Mouse (Mus musculus): ENCODE results near the gene Fn3k.

DNA sequence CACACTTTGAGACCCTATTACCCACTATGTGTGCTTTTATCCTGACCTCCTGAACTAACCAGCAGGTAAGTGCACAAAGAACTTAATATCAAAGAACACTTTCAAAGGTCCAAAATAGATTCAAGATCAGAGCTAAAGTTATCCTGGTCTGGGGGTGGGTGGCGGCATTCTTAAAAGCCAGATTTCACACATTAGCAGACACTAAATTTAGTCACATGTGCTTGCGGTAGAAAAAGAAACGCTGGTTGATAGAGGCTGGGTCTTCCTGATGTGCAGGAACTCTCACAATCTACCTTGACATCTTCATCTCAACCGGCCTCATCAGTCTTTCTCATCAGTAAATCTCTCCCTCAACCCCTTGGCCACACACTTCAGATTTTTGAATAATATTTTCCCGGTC lies 20.0 kb upstream of the Fn3k start:
- TF ChIP-seq TAL1 (IDR thresholded peaks at IDR 0.05; ENCODE audit: low read length) (no peak), GATA1 (IDR thresholded peaks at IDR 0.05; ENCODE audit: low read length) (no peak)

Data from erythroblast, embryonic 14.5 days (primary cell).